Mouse (Mus musculus) E14TG2a.4 (cell line): Measurements from ENCODE around the gene Nyx.

Source experiments
- CTCF ChIP-seq: conservative IDR thresholded peaks from 2 replicates; pipeline ENCODE4 v1.5.1; 2014; ENCODE audit warnings: low read length
- NANOG ChIP-seq: IDR thresholded peaks from 2 replicates; pipeline ENCODE4 v1.6.1; 2014; ENCODE audit warnings: borderline replicate concordance, low read length, mixed read lengths

- no peak for TF ChIP-seq CTCF
- TF ChIP-seq NANOG, result no peak
Observed at GRCm38 (mm10) chrX:13477596-13477995, 11.7 kb downstream of the Nyx start.
